Mouse (Mus musculus) neural tube, embryonic 14.5 days (tissue): ENCODE measurements at regions not wholly inside any gene's neighbourhood (a gene's known extent, or its start where the extent isn't known, plus 50 kb on each side); places are given as distances from the start of the nearest gene placed in this dataset.

Experiments used
- ATAC-seq: fragments of 200-750 bp; cut with Nextera tagmentation; 2 replicates; pipeline ENCODE4 v1.8.0; 2017; ENCODE audit warnings: low read depth, mild to moderate bottlenecking, moderate TSS enrichment, moderate library complexity
- H3K27ac ChIP-seq: fragments of 300-500 bp; sonication (generic); 2 replicates; pipeline ENCODE4 v1.5.1; 2014; ENCODE audit warnings: low read depth, mild to moderate bottlenecking, control low read depth, low read length, moderate library complexity, mixed read lengths
- H3K27me3 ChIP-seq: fragments of 300-500 bp; sonication (generic); 2 replicates; pipeline ENCODE4 v1.6.1; 2014; ENCODE audit warnings: low read length; ENCODE audit not compliant: control insufficient read depth, insufficient read depth
- H3K36me3 ChIP-seq: fragments of 300-500 bp; sonication (generic); 2 replicates; pipeline ENCODE4 v1.6.1; 2014; ENCODE audit warnings: low read length, mixed read lengths; ENCODE audit not compliant: control insufficient read depth, insufficient read depth
- H3K4me1 ChIP-seq: fragments of 300-500 bp; sonication (generic); 2 replicates; pipeline ENCODE4 v1.6.1; 2014; ENCODE audit warnings: low read length; ENCODE audit not compliant: control insufficient read depth, insufficient read depth
- H3K4me2 ChIP-seq: fragments of 300-500 bp; sonication (generic); 2 replicates; pipeline ENCODE4 v1.6.1; 2014; ENCODE audit warnings: mild to moderate bottlenecking, low read depth, low read length, control low read depth
- H3K4me3 ChIP-seq: fragments of 300-500 bp; sonication (generic); 2 replicates; pipeline ENCODE4 v1.5.1; 2014; ENCODE audit warnings: low read depth, low read length, control low read depth, mixed read lengths
- H3K9ac ChIP-seq: fragments of 300-500 bp; sonication (generic); replicated peaks from 2 replicates; pipeline ENCODE4 v1.6.1; 2014; ENCODE audit warnings: low read depth, mild to moderate bottlenecking, control low read depth, low read length, mixed read lengths
- H3K9me3 ChIP-seq: fragments of 300-500 bp; sonication (generic); 2 replicates; pipeline ENCODE4 v1.6.1; 2016; ENCODE audit warnings: low read length; ENCODE audit not compliant: control insufficient read depth
- WGBS: fragments of 180-500 bp; shearing (Covaris S2); extraction: QIAGEN DNeasy Blood & Tissue Kit; methylation state at CpG from one replicate; pipeline ENCODE4 v1.1.7; 2014; 5-methylcytosine and 5-hydroxymethylcytosine counted together

DNA sequence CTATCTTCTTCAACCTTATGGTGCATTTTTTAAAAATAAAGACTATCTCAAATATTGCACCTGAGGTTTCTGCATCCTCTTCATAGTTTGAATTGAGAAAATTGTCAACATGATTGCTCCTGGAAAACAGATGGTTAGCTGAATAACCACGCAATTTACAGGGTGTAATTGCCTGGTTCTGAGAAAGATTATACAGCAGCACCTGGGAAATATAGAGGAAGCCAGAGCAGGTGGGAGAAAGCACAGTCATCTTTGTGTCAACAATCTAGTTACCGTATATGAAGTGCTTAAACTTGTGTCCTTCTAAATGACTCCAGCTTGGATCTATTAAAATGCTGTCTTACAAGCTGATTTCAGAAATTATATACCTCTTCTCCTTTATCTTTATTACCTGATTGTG is 740.8 kb upstream of the Sel1l start:
- Histone ChIP-seq H3K9me3 (no peaks in the 10 kb centered on the region), H3K4me2 (no peak overlapping the region), H3K27me3 (no peaks in the 10 kb centered on the region), H3K4me1 (no peaks in the 10 kb centered on the region), H3K27ac (no peak overlapping the region), H3K9ac (no peak overlapping the region), H3K4me3 (no peak overlapping the region), H3K36me3 (no peaks in the 10 kb centered on the region)
- no peak for ATAC-seq
- 60% methylated on average over 2 of the region's 2 CpGs for WGBS

- no peak for ATAC-seq
- H3K4me3 ChIP-seq: no peak overlapping the region
- WGBS: 40% methylated on average over 6 of the region's 6 CpGs
- H3K27ac ChIP-seq: no peak overlapping the region
- no peak overlapping the region for H3K9ac ChIP-seq
- no peaks in the 10 kb centered on the region for H3K4me1 ChIP-seq
- H3K27me3 ChIP-seq: no peaks in the 10 kb centered on the region
- H3K9me3 ChIP-seq: no peaks in the 10 kb centered on the region
- H3K36me3 ChIP-seq: no peaks in the 10 kb centered on the region
- H3K4me2 ChIP-seq: no peak overlapping the region
Measured at GRCm38 (mm10) chr12:92589305-92589704, 740.3 kb upstream of the Sel1l start.

DNA sequence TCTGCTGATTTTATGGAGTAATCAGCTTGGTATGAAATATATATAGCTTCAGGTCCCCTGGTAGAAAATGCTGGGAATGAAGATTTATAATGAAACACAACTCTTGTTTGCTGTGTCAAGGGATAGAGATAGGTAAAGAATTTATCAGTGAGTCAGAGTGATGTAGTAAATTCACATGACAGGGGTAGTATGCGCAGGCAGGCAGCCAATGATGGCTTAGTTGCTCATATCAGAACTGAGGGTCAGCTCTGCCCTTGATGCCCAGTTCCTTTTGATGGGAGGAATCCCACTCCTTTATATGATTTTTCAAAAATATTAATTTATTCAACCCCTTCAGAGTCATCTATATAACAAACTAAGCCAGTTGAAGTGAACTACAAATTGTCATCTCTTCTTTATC is 729.6 kb upstream of the Sel1l start:
- H3K9ac ChIP-seq: no peak overlapping the region
- H3K4me2 ChIP-seq: no peak overlapping the region
- WGBS: 96% methylated on average over 1 of the region's 1 CpGs
- no peaks in the 10 kb centered on the region for H3K4me1 ChIP-seq
- ATAC-seq: no peak
- no peaks in the 10 kb centered on the region for H3K36me3 ChIP-seq
- no peaks in the 10 kb centered on the region for H3K27me3 ChIP-seq
- H3K27ac ChIP-seq: no peak overlapping the region
- H3K9me3 ChIP-seq: no peaks in the 10 kb centered on the region
- H3K4me3 ChIP-seq: no peak overlapping the region
